Mouse (Mus musculus): ENCODE measurements around the gene Pdlim3.
A peak's percentile ranks its signal among the peaks of the same experiment; 100 is the strongest.

Pdlim3 gene

GRCm38 (mm10) chr8:45906251-45906619 lies 21.0 kb downstream of the Pdlim3 start:
- no peak for DNase-seq

- DNase-seq = no peak
Observed at GRCm38 (mm10) chr8:45913707-45914106, 28.4 kb downstream of the Pdlim3 start.

- DNase-seq = no peak
Observed at GRCm38 (mm10) chr8:45916496-45916895, 31.2 kb downstream of the Pdlim3 start.

- no peak for DNase-seq
Observed at GRCm38 (mm10) chr8:45917040-45917679, 31.9 kb downstream of the Pdlim3 start.

- DNase-seq = no peak
Observed at GRCm38 (mm10) chr8:45918891-45919290, 33.6 kb downstream of the Pdlim3 start.

- DNase-seq = no peak
Observed at GRCm38 (mm10) chr8:45920392-45920791, 35.1 kb downstream of the Pdlim3 start.

GRCm38 (mm10) chr8:45922116-45922515 lies 36.9 kb downstream of the Pdlim3 start:
- no peak for DNase-seq

- DNase-seq = peak; percentile 93 to 95
Observed at GRCm38 (mm10) chr8:45934582-45935014, 49.3 kb downstream of the Pdlim3 start, which contains the start of gene Ccdc110. TSS of gene Ccdc110 (plus strand) at chr8:45934619.

GRCm38 (mm10) chr8:45936986-45937385 lies 51.7 kb downstream of the Pdlim3 start:
- no peak for DNase-seq

- DNase-seq = no peak
Observed at GRCm38 (mm10) chr8:45946283-45946682, 61.0 kb downstream of the Pdlim3 start.

- DNase-seq = no peak
Observed at GRCm38 (mm10) chr8:45950622-45951021, 65.4 kb downstream of the Pdlim3 start.
